Mouse (Mus musculus) liver, embryonic 16.5 days (tissue): Measurements from ENCODE around the gene Efcab9. TPM values are rescaled to one million over a fixed set of nuclear protein-coding genes. Genes with fewer than 3 reads are reported as not detected.

Experiments used
- ATAC-seq: fragments of 200-750 bp; cut with Nextera tagmentation; 2 replicates; pipeline ENCODE4 v1.8.0; 2017; ENCODE audit warnings: low read depth, mild to moderate bottlenecking, moderate number of reproducible peaks, moderate library complexity
- H3K27ac ChIP-seq: fragments of 300-500 bp; sonication (generic); 2 replicates; pipeline ENCODE4 v1.5.1; 2014; ENCODE audit warnings: mild to moderate bottlenecking, low read length
- H3K27me3 ChIP-seq: fragments of 300-500 bp; sonication (generic); 2 replicates; pipeline ENCODE4 v1.6.1; 2014; ENCODE audit warnings: low read depth, low read length, mixed read lengths; ENCODE audit not compliant: control insufficient read depth, insufficient read depth
- H3K36me3 ChIP-seq: fragments of 300-500 bp; sonication (generic); 2 replicates; pipeline ENCODE4 v1.6.1; 2014; ENCODE audit warnings: mild to moderate bottlenecking; ENCODE audit not compliant: control insufficient read depth, insufficient read depth
- H3K4me1 ChIP-seq: fragments of 300-500 bp; sonication (generic); 2 replicates; pipeline ENCODE4 v1.6.1; 2014; ENCODE audit warnings: low read depth, low read length, mixed read lengths; ENCODE audit not compliant: control insufficient read depth
- H3K4me2 ChIP-seq: fragments of 300-500 bp; sonication (generic); 2 replicates; pipeline ENCODE4 v1.6.1; 2014; ENCODE audit warnings: low read depth, low read length, mixed read lengths
- H3K4me3 ChIP-seq: fragments of 300-500 bp; sonication (generic); 2 replicates; pipeline ENCODE4 v1.5.1; 2014; ENCODE audit warnings: low read depth, mild to moderate bottlenecking, low read length
- H3K9ac ChIP-seq: fragments of 300-500 bp; sonication (generic); 2 replicates; pipeline ENCODE4 v1.6.1; 2014; ENCODE audit warnings: low read depth, low read length
- H3K9me3 ChIP-seq: fragments of 300-500 bp; sonication (generic); replicated peaks from 2 replicates; pipeline ENCODE4 v1.6.1; 2016; ENCODE audit warnings: low read length; ENCODE audit not compliant: control insufficient read depth
- WGBS: fragments of 180-500 bp; shearing (Covaris S2); extraction: QIAGEN DNeasy Blood & Tissue Kit; methylation state at CpG from one replicate; pipeline ENCODE4 v1.1.7; 2014; ENCODE audit not compliant: insufficient replicate concordance; 5-methylcytosine and 5-hydroxymethylcytosine counted together
- polyA plus RNA-seq: library from polyadenylated mRNA; unstranded; fragments of >200 nt; fragmentation: Nextera tagmentation; extraction: Ambion mirVana; gene quantifications from 2 replicates; pipeline ENCODE4 v1.2.1, GENCODE M21; 2015

Efcab9 gene
- polyA plus RNA-seq = 0.13 and 0.34 TPM in 2 replicates

GRCm38 (mm10) chr11:32531871-32532764 is at the start of gene Efcab9:
Efcab9 (minus strand) TSS chr11:32532081.
- H3K27me3 ChIP-seq = no peaks in the 10 kb centered on the region
- peaks cover 27% of the 10 kb centered on the region for H3K4me1 ChIP-seq
- H3K4me2 ChIP-seq = peak within 1 kb of the TSS; percentile 100
- peak within 1 kb of the TSS; percentile 77 for H3K4me3 ChIP-seq
- no peak for ATAC-seq
- H3K9me3 ChIP-seq = no peaks in the 10 kb centered on the region
- WGBS = 2% methylated on average over 33 of the region's 33 CpGs
- H3K9ac ChIP-seq = peak within 1 kb of the TSS; percentile 81
- H3K36me3 ChIP-seq = no peaks in the 10 kb centered on the region
- H3K27ac ChIP-seq = peak within 1 kb of the TSS; percentile 67

- no peaks in the 10 kb centered on the region for H3K9me3 ChIP-seq
- ATAC-seq = no peak
- no peak overlapping the region for H3K4me3 ChIP-seq
- H3K9ac ChIP-seq = no peak overlapping the region
- 63% methylated on average over 2 of the region's 2 CpGs for WGBS
- no peak overlapping the region for H3K4me2 ChIP-seq
- H3K27me3 ChIP-seq = no peaks in the 10 kb centered on the region
- H3K4me1 ChIP-seq = no peaks in the 10 kb centered on the region
- H3K36me3 ChIP-seq = no peaks in the 10 kb centered on the region
- no peak overlapping the region for H3K27ac ChIP-seq
Observed at GRCm38 (mm10) chr11:32581031-32581430, 49.1 kb upstream of the Efcab9 start.

DNA sequence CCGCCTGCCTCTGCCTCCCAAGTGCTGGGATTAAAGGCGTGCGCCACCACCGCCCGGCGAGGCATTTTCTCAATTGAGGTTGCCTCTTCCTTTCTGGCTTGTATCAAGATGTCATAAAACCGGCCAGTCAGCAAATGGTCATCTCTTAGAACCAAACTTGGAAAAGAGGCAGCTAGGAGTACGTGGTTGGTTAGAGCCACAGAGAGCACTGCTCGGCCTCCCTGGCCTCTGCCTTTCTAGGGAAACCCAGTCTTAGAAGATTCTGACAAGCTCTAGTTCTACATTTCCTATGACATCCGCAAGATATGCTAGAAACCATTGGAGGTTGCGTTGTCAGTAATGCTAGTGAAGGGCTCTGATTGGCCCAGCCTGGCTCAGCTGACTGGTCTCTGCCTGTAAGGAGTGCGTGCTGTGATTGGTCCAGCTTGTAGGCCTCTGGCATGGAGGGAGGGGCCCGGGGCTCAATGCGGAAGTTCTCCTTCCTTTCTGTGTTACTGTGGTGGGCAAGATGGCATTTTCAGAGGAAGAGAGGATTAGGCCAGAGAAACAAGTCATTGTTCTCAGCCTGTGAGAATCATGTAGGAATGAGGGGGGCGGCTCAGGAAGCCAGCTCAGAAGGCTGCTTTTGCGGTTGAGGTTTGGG is 48.5 kb upstream of the Efcab9 start:
- Histone ChIP-seq H3K36me3 (no peaks in the 10 kb centered on the region), H3K4me3 (no peak overlapping the region), H3K4me1 (no peaks in the 10 kb centered on the region), H3K27ac (no peak overlapping the region), H3K27me3 (no peaks in the 10 kb centered on the region), H3K4me2 (no peak overlapping the region), H3K9me3 (no peaks in the 10 kb centered on the region), H3K9ac (no peak overlapping the region)
- ATAC-seq = peak; percentile 76
- 67% methylated on average over 16 of the region's 16 CpGs for WGBS

GRCm38 (mm10) chr11:32576760-32577050 is 44.8 kb upstream of the Efcab9 start:
- WGBS = 53% methylated on average over 5 of the region's 5 CpGs
- no peak for ATAC-seq

GRCm38 (mm10) chr11:32575964-32576759 is 44.3 kb upstream of the Efcab9 start:
- Histone ChIP-seq H3K9ac (no peak overlapping the region), H3K4me1 (no peaks in the 10 kb centered on the region), H3K27ac (no peak overlapping the region), H3K9me3 (no peaks in the 10 kb centered on the region), H3K27me3 (no peaks in the 10 kb centered on the region), H3K36me3 (no peaks in the 10 kb centered on the region), H3K4me2 (no peak overlapping the region), H3K4me3 (no peak overlapping the region)
- 75% methylated on average over 6 of the region's 6 CpGs for WGBS
- ATAC-seq = no peak

More at GRCm38 (mm10) chr11:32576760-32577050, 44.8 kb upstream of the Efcab9 start:
- no peak overlapping the region for H3K9ac ChIP-seq
- no peak overlapping the region for H3K27ac ChIP-seq
- H3K27me3 ChIP-seq = no peaks in the 10 kb centered on the region
- no peaks in the 10 kb centered on the region for H3K4me1 ChIP-seq
- no peak overlapping the region for H3K4me2 ChIP-seq
- H3K4me3 ChIP-seq = no peak overlapping the region
- no peaks in the 10 kb centered on the region for H3K36me3 ChIP-seq
- H3K9me3 ChIP-seq = no peaks in the 10 kb centered on the region

- no peak for ATAC-seq
- Histone ChIP-seq H3K4me3 (no peak overlapping the region), H3K4me1 (no peaks in the 10 kb centered on the region), H3K9me3 (no peaks in the 10 kb centered on the region), H3K27ac (no peak overlapping the region), H3K4me2 (no peak overlapping the region), H3K9ac (no peak overlapping the region), H3K36me3 (no peaks in the 10 kb centered on the region), H3K27me3 (no peaks in the 10 kb centered on the region)
- WGBS = 80% methylated on average over 2 of the region's 2 CpGs
Observed at GRCm38 (mm10) chr11:32573669-32574068, 41.8 kb upstream of the Efcab9 start.

DNA sequence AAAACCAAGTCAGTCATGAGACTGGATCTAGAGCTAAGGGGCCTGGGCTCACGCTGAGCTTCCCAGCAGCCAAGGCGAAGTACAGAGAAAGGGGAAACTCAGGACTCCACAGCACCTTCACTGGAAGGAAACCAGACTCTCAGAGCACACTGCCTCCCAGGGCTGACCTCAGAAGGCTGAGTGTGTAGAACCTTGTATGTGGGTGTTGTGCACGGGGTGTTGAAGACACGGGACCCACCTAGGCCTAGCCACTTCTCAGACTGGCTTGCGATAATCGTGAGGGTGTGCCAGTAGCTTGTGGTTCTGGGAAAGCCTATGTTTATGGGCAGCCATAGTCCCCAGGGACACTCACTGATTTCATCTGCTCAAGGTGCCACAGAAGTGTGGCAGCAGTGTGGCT is 39.2 kb upstream of the Efcab9 start:
- Histone ChIP-seq H3K27me3 (no peaks in the 10 kb centered on the region), H3K4me3 (no peak overlapping the region), H3K9ac (no peak overlapping the region), H3K4me2 (no peak overlapping the region), H3K9me3 (no peaks in the 10 kb centered on the region), H3K4me1 (peaks cover 4% of the 10 kb centered on the region), H3K36me3 (no peaks in the 10 kb centered on the region), H3K27ac (no peak overlapping the region)
- no peak for ATAC-seq
- WGBS = 50% methylated on average over 6 of the region's 6 CpGs

DNA sequence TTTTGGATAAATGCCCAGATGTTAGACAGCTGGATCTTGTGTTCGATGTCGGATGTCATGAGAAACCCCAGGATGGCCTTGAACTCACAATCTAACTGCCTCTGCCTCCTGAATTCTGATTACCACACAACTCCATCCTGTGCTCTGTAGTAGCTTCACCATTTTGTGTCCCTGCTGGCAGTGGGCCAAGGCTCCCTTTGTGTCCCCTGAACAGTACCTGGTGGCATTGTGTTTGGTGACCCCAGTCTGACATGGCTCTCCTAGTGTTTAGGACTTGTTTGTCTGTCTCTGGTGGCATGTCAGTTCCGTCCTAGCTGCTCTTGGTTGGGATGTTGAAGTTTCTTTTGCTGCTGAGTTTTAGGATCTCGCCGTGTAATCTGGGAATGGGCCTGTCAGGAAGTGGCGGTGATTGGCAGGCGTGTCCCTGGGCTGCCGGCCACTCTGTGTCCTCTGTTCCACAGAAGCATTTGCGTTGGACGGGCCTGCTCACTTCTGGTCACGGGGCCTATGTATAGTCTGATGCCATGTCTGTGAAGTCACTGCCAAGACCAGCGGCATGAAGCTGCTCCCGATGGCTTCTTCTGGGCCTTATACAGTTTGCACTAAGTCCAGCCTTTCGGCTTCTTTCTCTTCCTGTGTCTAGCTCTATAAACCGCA is 36.9 kb upstream of the Efcab9 start:
- H3K9ac ChIP-seq = no peak overlapping the region
- ATAC-seq = no peak
- H3K4me2 ChIP-seq = no peak overlapping the region
- WGBS = 76% methylated on average over 15 of the region's 15 CpGs
- peaks cover 23% of the 10 kb centered on the region for H3K4me1 ChIP-seq
- no peaks in the 10 kb centered on the region for H3K36me3 ChIP-seq
- H3K9me3 ChIP-seq = no peaks in the 10 kb centered on the region
- no peaks in the 10 kb centered on the region for H3K27me3 ChIP-seq
- H3K27ac ChIP-seq = no peak overlapping the region
- H3K4me3 ChIP-seq = no peak overlapping the region
